Mouse (Mus musculus) myocyte (in vitro differentiated cells): Measurements from ENCODE around the gene Atp5e. TPM values are rescaled to one million over a fixed set of nuclear protein-coding genes. Genes with fewer than 3 reads are reported as not detected.

Experiments used
- H3K27me3 ChIP-seq: one replicate; pipeline ENCODE4 v1.6.1; 2011; ENCODE audit not compliant: control insufficient read depth, insufficient read depth, insufficient read length
- H3K36me3 ChIP-seq: one replicate; pipeline ENCODE4 v1.6.1; 2011; ENCODE audit not compliant: control insufficient read depth, insufficient read depth
- H3K4me2 ChIP-seq: one replicate; pipeline ENCODE4 v1.6.1; 2011; ENCODE audit warnings: low read depth, control low read depth
- H3K4me3 ChIP-seq: one replicate; pipeline ENCODE4 v1.5.1; 2011; ENCODE audit warnings: mild to moderate bottlenecking, control low read depth, moderate library complexity
- H3K79me2 ChIP-seq: one replicate; pipeline ENCODE4 v1.6.1; 2011; ENCODE audit not compliant: control insufficient read depth, insufficient read depth
- H3ac ChIP-seq: one replicate; pipeline ENCODE4 v1.6.1; 2011; ENCODE audit not compliant: control insufficient read depth, insufficient read length
- CEBPB ChIP-seq: IDR thresholded peaks from 2 replicates; pipeline ENCODE4 v1.6.1; 2011; ENCODE audit warnings: mild to moderate bottlenecking, moderate library complexity; ENCODE audit not compliant: poor library complexity, insufficient read depth, severe bottlenecking
- E2F4 ChIP-seq: IDR thresholded peaks from one replicate; pipeline ENCODE4 v1.6.1; 2011; ENCODE audit warnings: mild to moderate bottlenecking, control low read depth, moderate library complexity; ENCODE audit not compliant: insufficient read depth
- MAX ChIP-seq: IDR thresholded peaks from one replicate; pipeline ENCODE4 v1.6.1; 2011; ENCODE audit warnings: low read depth, mild to moderate bottlenecking, control low read depth
- MYOD1 ChIP-seq, 3 experiments: IDR thresholded peaks; one replicate each; pipeline ENCODE4 v1.6.1; 2011; ENCODE audit warnings: control low read depth in 2 of 3, low read depth in 2 of 3, mild to moderate bottlenecking in 2 of 3, moderate library complexity in 1 of 3; ENCODE audit not compliant: insufficient read length in 2 of 3, control insufficient read depth in 1 of 3
- MYOG ChIP-seq, 3 experiments: IDR thresholded peaks; one replicate each; pipeline ENCODE4 v1.6.1; 2011; ENCODE audit warnings: control low read depth in 2 of 3, low read depth in 2 of 3, mild to moderate bottlenecking in 2 of 3; ENCODE audit not compliant: insufficient read length in 2 of 3, control insufficient read depth in 1 of 3, insufficient read depth in 1 of 3
- POLR2A ChIP-seq: IDR thresholded peaks from one replicate; pipeline ENCODE4 v1.6.1; 2011; ENCODE audit warnings: low read depth, mild to moderate bottlenecking, control low read depth, moderate library complexity; ENCODE audit not compliant: insufficient read length
- POLR2AphosphoS2 ChIP-seq: IDR thresholded peaks from one replicate; pipeline ENCODE4 v1.6.1; 2011; ENCODE audit warnings: low read depth, control low read depth; ENCODE audit not compliant: insufficient read length
- REST ChIP-seq: IDR thresholded peaks from one replicate; pipeline ENCODE4 v1.6.1; 2011; ENCODE audit warnings: mild to moderate bottlenecking, control low read depth, moderate library complexity; ENCODE audit not compliant: insufficient read depth, insufficient read length
- SRF ChIP-seq: IDR thresholded peaks from one replicate; pipeline ENCODE4 v1.6.1; 2011; ENCODE audit warnings: low read depth; ENCODE audit not compliant: control insufficient read depth, insufficient read length
- TCF12 ChIP-seq: IDR thresholded peaks from one replicate; pipeline ENCODE4 v1.6.1; 2011; ENCODE audit warnings: mild to moderate bottlenecking, control low read depth; ENCODE audit not compliant: poor library complexity, insufficient read depth, severe bottlenecking
- TCF3 ChIP-seq: IDR thresholded peaks from one replicate; pipeline ENCODE4 v1.6.1; 2011; ENCODE audit warnings: low read depth, control low read depth; ENCODE audit not compliant: insufficient read length
- USF1 ChIP-seq: IDR thresholded peaks from one replicate; pipeline ENCODE4 v1.6.1; 2011; ENCODE audit warnings: low read depth, mild to moderate bottlenecking, control low read depth, moderate library complexity
- polyA plus RNA-seq: library from polyadenylated mRNA; unstranded; fragments of >200 nt; fragmentation: generic; extraction: Trizol; gene quantifications from one replicate; pipeline ENCODE4 v1.2.1, GENCODE M21; 2012; ENCODE audit warnings: missing spikeins

The Atp5e gene
- polyA plus RNA-seq, 1 experiment, result 1,160 TPM

DNA sequence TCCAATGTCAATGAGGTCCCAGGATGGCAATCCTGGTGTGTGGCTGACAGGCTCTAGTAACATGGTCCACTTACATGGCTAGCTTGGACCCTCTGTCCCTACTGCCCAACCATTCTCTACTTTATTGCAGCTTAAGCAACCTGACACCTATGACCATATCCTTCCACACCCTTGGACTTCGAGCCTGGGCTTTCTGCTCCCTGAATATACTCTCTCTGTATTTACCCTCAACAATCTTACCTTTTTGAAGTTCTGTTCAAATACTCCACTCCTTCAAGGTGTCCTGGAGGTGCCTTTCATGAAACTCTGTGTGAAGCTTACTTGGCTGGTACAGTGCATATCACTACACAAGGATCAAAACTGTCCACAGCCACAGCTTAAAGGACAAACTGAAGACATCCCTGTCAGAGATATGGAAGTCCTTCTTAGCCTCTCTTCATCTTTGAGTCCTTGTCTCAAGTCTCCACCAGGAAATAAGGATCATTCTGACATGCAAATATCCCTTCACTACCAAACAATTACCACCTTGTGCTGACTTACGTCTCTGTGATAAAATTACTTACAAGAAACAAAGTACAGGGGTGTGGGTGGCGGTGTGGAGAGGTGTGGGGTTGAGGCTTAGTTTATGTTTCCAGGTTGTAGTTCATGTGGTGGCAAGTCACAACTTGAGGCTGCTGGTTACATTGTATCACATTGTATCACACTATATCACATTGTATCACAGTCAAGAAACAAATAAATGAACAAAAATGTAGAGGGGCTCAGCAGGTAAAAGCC, 13.8 kb upstream of the Atp5e start:
- no peak overlapping the region for H3K4me3 ChIP-seq
- H3K36me3 ChIP-seq, result no peaks in the 10 kb centered on the region
- H3ac ChIP-seq, result no peak overlapping the region
- no peaks in the 10 kb centered on the region for H3K27me3 ChIP-seq
- no peak overlapping the region for H3K4me2 ChIP-seq
- H3K79me2 ChIP-seq, result no peaks in the 10 kb centered on the region
- TF ChIP-seq MAX (no peak), MYOD1 (IDR thresholded peaks at IDR 0.05; ENCODE audit: control insufficient read depth in 1 of 3, insufficient read length in 2 of 3, low read depth in 2 of 3) (no peak), POLR2AphosphoS2 (no peak), REST (no peak), TCF12 (no peak), TCF3 (no peak), MYOG (IDR thresholded peaks at IDR 0.05; ENCODE audit: control insufficient read depth in 1 of 3, insufficient read depth in 1 of 3, insufficient read length in 2 of 3, low read depth in 2 of 3) (no peak), E2F4 (no peak), CEBPB (no peak), POLR2A (no peak), USF1 (no peak), SRF (no peak)

DNA sequence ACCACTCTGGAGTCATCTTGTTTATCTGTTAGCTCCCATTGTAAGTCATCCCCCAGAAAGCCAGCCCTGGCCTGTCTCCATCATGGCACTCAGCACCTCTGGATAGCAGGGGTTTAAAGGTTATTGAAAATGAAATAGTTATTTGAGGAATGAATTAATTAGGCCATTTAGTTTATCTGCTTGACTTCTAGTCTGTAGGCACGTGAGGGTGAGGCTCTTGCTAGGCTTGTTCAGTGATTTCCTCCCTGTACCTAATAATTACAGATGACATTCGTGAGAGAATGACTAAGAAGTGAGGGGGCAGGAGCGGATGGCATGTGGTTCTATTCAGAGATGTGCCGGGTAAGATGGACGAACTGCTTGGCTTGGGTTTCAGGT, 9.6 kb upstream of the Atp5e start:
- Histone ChIP-seq H3ac (no peak overlapping the region), H3K4me2 (peak overlapping the region; percentile 92), H3K27me3 (no peaks in the 10 kb centered on the region), H3K4me3 (peak overlapping the region; percentile 41), H3K79me2 (peaks cover 41% of the 10 kb centered on the region), H3K36me3 (peaks cover 10% of the 10 kb centered on the region)
- no peak for TF ChIP-seq TCF3
- TF ChIP-seq REST, result no peak
- no peak for TF ChIP-seq E2F4
- no peak for TF ChIP-seq MAX
- no peak for TF ChIP-seq MYOG (IDR thresholded peaks at IDR 0.05; ENCODE audit: control insufficient read depth in 1 of 3, insufficient read depth in 1 of 3, insufficient read length in 2 of 3, low read depth in 2 of 3)
- TF ChIP-seq TCF12, result no peak
- TF ChIP-seq SRF, result no peak
- no peak for TF ChIP-seq USF1
- no peak for TF ChIP-seq POLR2AphosphoS2
- TF ChIP-seq MYOD1 (IDR thresholded peaks at IDR 0.05; ENCODE audit: control insufficient read depth in 1 of 3, insufficient read length in 2 of 3, low read depth in 2 of 3), result no peak
- TF ChIP-seq CEBPB, result no peak

GRCm38 (mm10) chr2:174472818-174473549, 9.1 kb upstream of the Atp5e start, which contains the start of gene Prelid3b:
Gene Prelid3b, minus strand, starts transcription at chr2:174473081.
- H3K79me2 ChIP-seq, result peaks cover 47% of the 10 kb centered on the region
- peak; percentile 78 for TF ChIP-seq POLR2AphosphoS2
- no peak for TF ChIP-seq CEBPB
- TF ChIP-seq REST, result no peak
- peak; percentile 87 for TF ChIP-seq E2F4
- no peak for TF ChIP-seq TCF3
- TF ChIP-seq SRF, result peak; percentile 87
- TF ChIP-seq MYOD1 (IDR thresholded peaks at IDR 0.05; ENCODE audit: control insufficient read depth in 1 of 3, insufficient read length in 2 of 3, low read depth in 2 of 3), result no peak
- TF ChIP-seq USF1, result no peak
- peak; percentile 86 for TF ChIP-seq POLR2A
- peaks cover 10% of the 10 kb centered on the region for H3K36me3 ChIP-seq
- H3K4me2 ChIP-seq, result peak within 1 kb of the TSS; percentile 92
- H3K4me3 ChIP-seq, result peak within 1 kb of the TSS; percentile 41
- H3K27me3 ChIP-seq, result no peaks in the 10 kb centered on the region
- peak within 1 kb of the TSS; percentile 43 for H3ac ChIP-seq

DNA sequence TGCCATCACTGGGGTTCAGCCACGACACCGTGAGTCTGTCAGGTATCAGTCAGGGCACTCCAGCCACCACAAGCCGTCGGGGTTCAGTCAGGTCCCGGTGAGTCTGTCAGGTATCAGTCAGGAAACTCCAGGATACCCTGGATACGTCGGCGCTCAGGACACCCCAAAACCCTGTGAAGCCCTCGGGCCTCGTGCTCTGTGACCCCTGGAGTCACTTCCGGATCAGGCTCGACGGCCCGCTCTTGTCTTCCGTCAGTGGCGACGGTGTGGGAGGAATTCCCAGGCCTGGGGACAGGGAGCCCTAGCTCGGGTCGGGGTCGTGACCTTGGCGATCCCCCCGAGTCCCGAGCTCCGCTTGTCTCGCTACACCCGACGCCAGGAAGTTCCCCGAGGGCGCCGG, 8.5 kb upstream of the Atp5e start:
- no peaks in the 10 kb centered on the region for H3K27me3 ChIP-seq

More for the DNA sequence above, 8.5 kb upstream of the Atp5e start:
- Histone ChIP-seq H3K4me3 (peak overlapping the region; percentile 41), H3K79me2 (peaks cover 48% of the 10 kb centered on the region), H3K4me2 (peak overlapping the region; percentile 67), H3K36me3 (peaks cover 10% of the 10 kb centered on the region), H3ac (peak overlapping the region; percentile 43)
- TF ChIP-seq USF1, result no peak
- no peak for TF ChIP-seq MAX
- no peak for TF ChIP-seq TCF3
- TF ChIP-seq CEBPB, result no peak
